8 mouse cellular contexts compared by ENCODE assay signal in the genomic region with DNA sequence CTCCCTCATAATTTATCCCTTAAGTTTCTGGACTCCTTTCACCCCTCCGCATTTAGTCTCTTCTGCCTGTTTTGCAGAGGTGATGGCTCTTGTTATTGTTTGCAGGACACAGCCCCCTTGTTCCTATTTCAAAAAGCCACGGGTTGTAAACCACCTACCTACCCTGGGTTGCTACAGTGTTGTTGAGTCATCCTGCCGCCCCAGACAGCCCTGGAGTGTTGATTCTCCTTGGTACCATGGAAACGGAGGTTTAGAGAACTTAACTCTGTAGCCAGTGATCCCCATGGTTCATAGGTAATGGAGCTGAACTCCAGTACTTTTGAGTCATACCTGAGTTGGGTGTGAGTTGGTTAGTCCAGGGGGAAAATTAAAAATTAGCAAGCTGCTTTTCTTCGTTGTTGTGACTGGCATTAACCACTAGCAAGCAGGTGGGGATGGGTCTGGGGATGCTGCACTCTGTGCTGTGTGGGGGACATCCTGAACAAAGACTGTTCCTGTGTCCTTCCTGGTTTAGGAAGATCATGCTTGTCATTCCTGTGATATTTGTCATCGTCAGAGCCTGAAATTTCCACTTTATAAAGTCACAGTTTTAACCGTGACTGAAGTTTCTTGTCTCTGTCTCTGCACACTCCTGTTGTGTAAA. TPM values are rescaled to one million over a fixed set of nuclear protein-coding genes. Genes with fewer than 3 reads are reported as not detected.
DNase-seq lines count a peak whose midpoint lies in the region; ATAC-seq lines count a peak whose summit lies in the region.

No protein-coding gene starts in this region.

- H3K36me3 ChIP-seq in embryonic facial prominence, embryonic 13.5 days, result 0 out of 2 replicates have a peak, but pooled peaks cover 3% of the 10 kb centered on the region
- H3K36me3 ChIP-seq in kidney, embryonic 14.5 days (ENCODE audit: control insufficient read depth, insufficient read depth, low read length), result no peaks in the 10 kb centered on the region
- no peaks in the 10 kb centered on the region for H3K36me3 ChIP-seq in midbrain, embryonic 11.5 days (ENCODE audit: control insufficient read depth, insufficient read depth, low read length)

- intact Hi-C loops in left cerebral cortex, postnatal 36 days (cut with DNase I), result loop anchor here (5.0 kb wide), 2 partner anchors 61 to 89 kb away; no protein-coding TSS in a partner anchor

- no peak overlapping the region for H3K27ac ChIP-seq in embryonic facial prominence, embryonic 13.5 days
- H3K27ac ChIP-seq in kidney, embryonic 14.5 days (ENCODE audit: low read depth, low read length), result peak overlapping the region; percentile 77
- no peak overlapping the region for H3K27ac ChIP-seq in midbrain, embryonic 11.5 days (ENCODE audit: low read depth, low read length)

- H3K9ac ChIP-seq in embryonic facial prominence, embryonic 13.5 days, result peak overlapping the region; percentile 59
- H3K9ac ChIP-seq in kidney, embryonic 14.5 days (ENCODE audit: low read depth, low read length), result 0 out of 2 replicates have a peak overlapping the region, but pooled peaks have one; percentile 3
- H3K9ac ChIP-seq in midbrain, embryonic 11.5 days (ENCODE audit: low read length), result peak overlapping the region; percentile 49; the same call in 1 of the 2 replicates

- ATAC-seq in embryonic facial prominence, embryonic 13.5 days (ENCODE audit: insufficient number of reproducible peaks, insufficient read depth, low FRiP score, low TSS enrichment, low read depth), result no peak
- peak; percentile 38 for ATAC-seq in kidney, embryonic 14.5 days (ENCODE audit: low FRiP score, low TSS enrichment)
- no peak for ATAC-seq in midbrain, embryonic 11.5 days (ENCODE audit: low FRiP score)

- H3K4me1 ChIP-seq in embryonic facial prominence, embryonic 13.5 days, result peaks cover 54% of the 10 kb centered on the region
- H3K4me1 ChIP-seq in kidney, embryonic 14.5 days (ENCODE audit: control insufficient read depth, insufficient read depth, low read length), result peaks cover 48% of the 10 kb centered on the region
- H3K4me1 ChIP-seq in midbrain, embryonic 11.5 days (ENCODE audit: control insufficient read depth, insufficient read depth, low read length), result peaks cover 28% of the 10 kb centered on the region

- peak; percentile 64 for DNase-seq in embryo, embryonic 10 days (ENCODE audit: low spot score)
- DNase-seq in embryo, embryonic 11 days, result no peak
- peak; percentile 30 to 45 for DNase-seq in B cell, adult 2 months
- no peak for DNase-seq in midbrain, embryonic 11.5 days (ENCODE audit: low spot score, missing footprints)
- no peak for DNase-seq in left cerebral cortex, postnatal 36 days (ENCODE audit: low spot score in 2 of 2)
- DNase-seq in frontal cortex, postnatal 25 days (ENCODE audit: low spot score in 2 of 2), result no peak

- peak overlapping the region; percentile 76 for H3K4me2 ChIP-seq in embryonic facial prominence, embryonic 13.5 days
- peak overlapping the region; percentile 74 for H3K4me2 ChIP-seq in kidney, embryonic 14.5 days (replicated peaks; ENCODE audit: low read depth, low read length)
- peak overlapping the region; percentile 77 for H3K4me2 ChIP-seq in midbrain, embryonic 11.5 days

- no peaks in the 10 kb centered on the region for H3K9me3 ChIP-seq in embryonic facial prominence, embryonic 13.5 days
- no peaks in the 10 kb centered on the region for H3K9me3 ChIP-seq in kidney, embryonic 14.5 days (ENCODE audit: control insufficient read depth, low read length)
- no peaks in the 10 kb centered on the region for H3K9me3 ChIP-seq in midbrain, embryonic 11.5 days (ENCODE audit: control insufficient read depth, low read length)

- peak overlapping the region; percentile 88 for H3K4me3 ChIP-seq in embryonic facial prominence, embryonic 13.5 days
- H3K4me3 ChIP-seq in kidney, embryonic 14.5 days (ENCODE audit: low read length), result peak overlapping the region; percentile 98; the same call in 1 of the 2 replicates
- peak overlapping the region; percentile 94; the same call in 1 of the 2 replicates for H3K4me3 ChIP-seq in midbrain, embryonic 11.5 days (ENCODE audit: low read depth, low read length)

- H3K27me3 ChIP-seq in embryonic facial prominence, embryonic 13.5 days, result no peaks in the 10 kb centered on the region
- H3K27me3 ChIP-seq in kidney, embryonic 14.5 days (ENCODE audit: control insufficient read depth, insufficient read depth, low read length), result no peaks in the 10 kb centered on the region
- no peaks in the 10 kb centered on the region for H3K27me3 ChIP-seq in midbrain, embryonic 11.5 days (ENCODE audit: control insufficient read depth, insufficient read depth, low read length)

- WGBS in embryonic facial prominence, embryonic 13.5 days, result 17% methylated on average over 7 of the region's 7 CpGs
- WGBS in kidney, embryonic 14.5 days, result 10% methylated on average over 7 of the region's 7 CpGs
- 20% methylated on average over 7 of the region's 7 CpGs for WGBS in midbrain, embryonic 11.5 days

RNA-seq across cellular contexts. Expression of a gene that starts 1.8 kb away (rescaled TPM):
- 46.3 and 51.3 TPM in 2 replicates for polyA plus RNA-seq in embryonic facial prominence, embryonic 13.5 days (2015; fragmentation: Nextera tagmentation; extraction: Ambion mirVana)
- 43.5 and 50.6 TPM in 2 replicates for polyA plus RNA-seq in kidney, embryonic 14.5 days (2014; fragmentation: Nextera tagmentation; extraction: Ambion mirVana)
- polyA plus RNA-seq in midbrain, embryonic 11.5 days (2014; fragmentation: Nextera tagmentation; extraction: Ambion mirVana), result 37.5 and 38.9 TPM in 2 replicates
- total RNA-seq in left cerebral cortex, postnatal 36 days (2021), result 10 to 100 TPM; 18.4 to 19.7 TPM

RNA-seq across cellular contexts. Expression of a gene that starts 2.6 kb away (rescaled TPM):
- polyA plus RNA-seq in embryonic facial prominence, embryonic 13.5 days (2015; fragmentation: Nextera tagmentation; extraction: Ambion mirVana), result 50.7 and 53.0 TPM in 2 replicates
- 51.1 and 54.9 TPM in 2 replicates for polyA plus RNA-seq in kidney, embryonic 14.5 days (2014; fragmentation: Nextera tagmentation; extraction: Ambion mirVana)
- 46.9 and 49.0 TPM in 2 replicates for polyA plus RNA-seq in midbrain, embryonic 11.5 days (2014; fragmentation: Nextera tagmentation; extraction: Ambion mirVana)
- total RNA-seq in left cerebral cortex, postnatal 36 days (2021), result 10 to 100 TPM; 71.2 to 96.3 TPM

Comparison
In these comparisons a context has a peak if more than half of its experiments do, and no peak if none do; other contexts are left out.
1. DNase-seq: peak in embryo, embryonic 10 days (single experiment) and B cell, adult 2 months (2 of 2); none in embryo, embryonic 11 days (single experiment), midbrain, embryonic 11.5 days (single experiment), left cerebral cortex, postnatal 36 days (0 of 2) and frontal cortex, postnatal 25 days (0 of 2).
2. H3K9ac ChIP-seq: peak in every context shown above with its lines; median percentile 59 in embryonic facial prominence, embryonic 13.5 days; 49 in midbrain, embryonic 11.5 days; 3 in kidney, embryonic 14.5 days.
3. Peak in every context shown above with its lines, with median percentiles within 50 percentile points of each other: H3K4me2 ChIP-seq and H3K4me3 ChIP-seq.